Mouse (Mus musculus) cerebral cortex, adult 2 months (tissue): ENCODE measurements around the gene Neil1.

Experiments used
- WGBS: fragments of 180-500 bp; shearing (Covaris S2); methylation state at CpG from one replicate; pipeline ENCODE4 v1.1.7; 2018; 5-methylcytosine and 5-hydroxymethylcytosine counted together

Neil1 gene

GRCm38 (mm10) chr9:57148144-57148878 is at the start of gene Neil1:
Gene Neil1, minus strand, starts transcription at chr9:57148305.
- under 1% methylated on average over 27 of the region's 27 CpGs for WGBS

GRCm38 (mm10) chr9:57197414-57197813 is 49.3 kb upstream of the Neil1 start:
- WGBS, result 68% methylated on average over 8 of the region's 8 CpGs

GRCm38 (mm10) chr9:57196708-57197107 is 48.6 kb upstream of the Neil1 start:
- 56% methylated on average over 3 of the region's 3 CpGs for WGBS

GRCm38 (mm10) chr9:57168411-57168810 is 20.3 kb upstream of the Neil1 start:
- WGBS, result 88% methylated on average over 5 of the region's 5 CpGs

- WGBS, result 70% methylated on average over 2 of the region's 2 CpGs
These were observed 18.1 kb upstream of the Neil1 start for GRCm38 (mm10) chr9:57166173-57166572.

- WGBS, result 50% methylated on average over 2 of the region's 2 CpGs
These were observed 15.0 kb upstream of the Neil1 start for GRCm38 (mm10) chr9:57163137-57163536.

- WGBS, result 15% methylated on average over 3 of the region's 3 CpGs
These were observed 14.4 kb upstream of the Neil1 start for GRCm38 (mm10) chr9:57162496-57162895.

GRCm38 (mm10) chr9:57158506-57158905 is 10.4 kb upstream of the Neil1 start:
- 32% methylated on average over 11 of the region's 11 CpGs for WGBS

- WGBS, result 1% methylated on average over 24 of the region's 24 CpGs
These were observed 9.9 kb upstream of the Neil1 start, which contains the start of gene Commd4 for GRCm38 (mm10) chr9:57158013-57158470. Gene Commd4, minus strand, starts transcription at chr9:57158331.

GRCm38 (mm10) chr9:57157499-57157898 is 9.4 kb upstream of the Neil1 start:
- WGBS, result 16% methylated on average over 13 of the region's 13 CpGs

- 85% methylated on average over 8 of the region's 8 CpGs for WGBS
These were observed 8.7 kb upstream of the Neil1 start for GRCm38 (mm10) chr9:57156823-57157222.

GRCm38 (mm10) chr9:57156383-57156782 is 8.3 kb upstream of the Neil1 start:
- 93% methylated on average over 7 of the region's 7 CpGs for WGBS

- WGBS, result 38% methylated on average over 6 of the region's 6 CpGs
These were observed 4.2 kb upstream of the Neil1 start for GRCm38 (mm10) chr9:57152331-57152730.

- 91% methylated on average over 5 of the region's 5 CpGs for whole genome bisulfite sequencing
These were observed 2.1 kb upstream of the Neil1 start for GRCm38 (mm10) chr9:57150192-57150591.

- WGBS, result 68% methylated on average over 6 of the region's 6 CpGs
These were observed 916 bp upstream of the Neil1 start for GRCm38 (mm10) chr9:57149021-57149420.

GRCm38 (mm10) chr9:57147205-57148143 is 631 bp downstream of the Neil1 start:
- WGBS, result 7% methylated on average over 19 of the region's 19 CpGs

- 90% methylated on average over 17 of the region's 17 CpGs for WGBS
These were observed 1.5 kb downstream of the Neil1 start for GRCm38 (mm10) chr9:57146451-57147066.

GRCm38 (mm10) chr9:57144830-57145229 is 3.3 kb downstream of the Neil1 start:
- WGBS, result 77% methylated on average over 8 of the region's 8 CpGs

- WGBS, result 85% methylated on average over 11 of the region's 11 CpGs
These were observed 4.9 kb downstream of the Neil1 start for GRCm38 (mm10) chr9:57143212-57143611.

- 89% methylated on average over 17 of the region's 17 CpGs for WGBS
These were observed 6.4 kb downstream of the Neil1 start for GRCm38 (mm10) chr9:57141417-57142353.

GRCm38 (mm10) chr9:57139571-57139970 is 8.5 kb downstream of the Neil1 start:
- 86% methylated on average over 5 of the region's 5 CpGs for WGBS
